Mouse (Mus musculus) induced T-regulatory cell, adult 2 months (primary cell): Measurements from ENCODE around the gene Aadac.

Experiments used
- DNase-seq: peaks from one replicate; pipeline ENCODE4 v3.0.0-alpha.2; 2012; ENCODE audit warnings: low read depth

Aadac gene

DNA sequence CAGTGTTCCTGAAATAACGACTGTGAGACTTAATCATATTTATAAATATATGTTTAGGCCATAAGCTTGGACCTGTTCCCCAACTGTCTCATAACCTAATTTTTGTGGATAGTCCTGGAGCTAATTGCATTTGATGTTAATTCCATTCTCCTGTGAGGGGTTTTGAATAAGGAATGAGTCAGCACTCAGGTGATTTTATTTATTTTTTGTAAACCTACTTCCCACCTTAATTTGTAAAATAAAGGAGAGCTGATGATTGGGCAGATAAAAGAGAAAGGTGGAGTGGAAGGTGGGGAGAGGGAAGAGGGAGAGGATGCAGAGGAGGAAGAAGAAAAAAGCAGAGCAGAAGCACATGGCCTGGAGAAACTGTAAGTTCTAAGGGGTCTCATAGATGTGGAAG lies at the start of gene Aadac:
Gene Aadac (plus strand): TSS at position 301 of the 400 bp plus-strand sequence.
- no peak for DNase-seq

DNA sequence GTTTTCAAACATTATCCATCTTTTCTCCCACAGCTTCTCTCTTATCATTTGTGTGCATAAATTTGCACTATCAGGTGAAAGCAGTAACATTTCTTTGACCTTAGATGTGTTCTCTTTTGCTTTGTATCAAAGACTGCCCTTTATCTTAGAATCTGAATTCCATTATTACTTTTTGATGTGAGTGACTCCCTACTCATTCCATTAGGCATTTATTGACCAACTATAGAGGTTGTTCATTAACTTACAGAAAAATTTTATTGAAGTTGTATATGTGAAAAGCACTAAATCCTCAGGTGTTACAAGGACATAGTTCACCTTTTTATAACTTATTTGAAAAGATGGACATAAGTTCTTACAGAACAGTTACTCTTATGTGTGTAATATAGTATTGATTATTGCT lies 21.9 kb upstream of the Aadac start:
- no peak for DNase-seq

GRCm38 (mm10) chr3:60006443-60006842 lies 19.1 kb upstream of the Aadac start, which contains the start of gene Aadacl2:
Aadacl2 (plus strand) TSS chr3:60006743.
- no peak for DNase-seq

DNA sequence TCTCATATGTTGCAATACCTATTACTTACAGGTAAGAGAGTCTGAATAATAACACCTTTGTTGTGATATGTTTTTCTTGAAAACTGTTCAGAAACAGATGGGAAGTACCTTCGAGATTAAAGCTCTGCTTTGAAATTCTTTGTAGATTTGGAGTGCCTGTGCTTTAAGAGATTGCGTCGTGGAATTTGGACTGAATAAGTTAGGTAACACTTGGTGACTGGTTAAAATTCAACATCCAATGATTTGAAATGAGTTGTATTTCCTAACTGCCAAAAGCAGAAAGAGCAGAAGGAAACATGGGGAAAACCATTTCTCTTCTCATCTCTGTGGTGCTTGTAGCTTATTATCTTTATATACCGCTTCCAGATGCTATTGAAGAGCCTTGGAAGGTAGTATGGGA lies 6.0 kb downstream of the Aadac start:
- DNase-seq: no peak

GRCm38 (mm10) chr3:60046221-60046913 lies 20.9 kb downstream of the Aadac start:
- no peak for DNase-seq

DNA sequence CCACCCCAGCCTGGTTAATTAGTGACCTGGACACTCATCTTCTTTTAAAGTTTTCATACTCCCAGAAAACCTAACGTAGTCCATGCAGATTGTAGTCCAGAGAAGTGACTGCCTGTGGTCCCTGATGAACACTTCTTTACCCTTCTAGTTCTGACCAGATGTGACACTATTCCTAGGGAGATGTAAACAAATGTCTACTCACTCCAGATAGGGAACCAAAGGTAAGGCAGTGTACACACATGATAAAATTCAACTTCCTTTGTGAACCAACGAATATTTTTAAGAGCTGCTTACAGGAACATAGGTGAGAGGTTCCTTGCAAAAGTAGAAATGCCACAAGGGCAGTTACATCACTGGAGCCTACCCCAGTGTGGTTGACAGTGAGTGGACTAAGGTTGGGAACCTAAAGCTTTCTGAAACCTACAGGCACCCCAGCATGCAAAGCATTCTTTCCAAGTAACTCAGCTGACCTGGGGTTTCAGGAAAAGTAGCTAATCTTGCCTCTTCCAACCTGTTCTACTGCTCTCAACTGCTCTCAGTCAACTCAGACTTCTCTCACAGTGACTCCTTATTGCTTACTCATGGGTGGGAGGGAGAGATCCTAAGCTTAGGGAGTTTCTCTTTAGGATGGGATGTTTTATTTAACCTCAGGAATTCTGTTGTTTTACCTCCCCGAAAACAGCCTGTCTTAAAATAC lies 27.9 kb downstream of the Aadac start:
- no peak for DNase-seq

DNA sequence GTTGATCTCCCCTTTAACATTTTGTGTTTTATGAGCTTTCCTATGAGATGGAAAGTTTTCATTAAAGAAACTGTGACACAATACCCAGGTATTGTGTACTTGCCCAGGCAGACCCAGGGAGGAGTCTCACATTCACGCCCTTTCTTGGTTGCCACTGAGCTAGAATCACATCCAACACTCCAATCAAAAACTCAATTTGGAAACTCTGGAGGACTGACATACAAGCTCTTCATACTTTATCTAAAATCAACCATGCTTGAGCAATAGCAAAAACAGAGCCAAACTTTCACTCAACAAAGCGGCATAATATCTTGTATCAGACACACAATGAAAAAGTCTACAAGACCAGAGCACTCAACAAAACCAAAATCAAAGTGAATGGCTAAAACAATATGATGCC lies 28.4 kb downstream of the Aadac start:
- no peak for DNase-seq

GRCm38 (mm10) chr3:60056451-60056850 lies 30.9 kb downstream of the Aadac start:
- peak; percentile 38 for DNase-seq

DNA sequence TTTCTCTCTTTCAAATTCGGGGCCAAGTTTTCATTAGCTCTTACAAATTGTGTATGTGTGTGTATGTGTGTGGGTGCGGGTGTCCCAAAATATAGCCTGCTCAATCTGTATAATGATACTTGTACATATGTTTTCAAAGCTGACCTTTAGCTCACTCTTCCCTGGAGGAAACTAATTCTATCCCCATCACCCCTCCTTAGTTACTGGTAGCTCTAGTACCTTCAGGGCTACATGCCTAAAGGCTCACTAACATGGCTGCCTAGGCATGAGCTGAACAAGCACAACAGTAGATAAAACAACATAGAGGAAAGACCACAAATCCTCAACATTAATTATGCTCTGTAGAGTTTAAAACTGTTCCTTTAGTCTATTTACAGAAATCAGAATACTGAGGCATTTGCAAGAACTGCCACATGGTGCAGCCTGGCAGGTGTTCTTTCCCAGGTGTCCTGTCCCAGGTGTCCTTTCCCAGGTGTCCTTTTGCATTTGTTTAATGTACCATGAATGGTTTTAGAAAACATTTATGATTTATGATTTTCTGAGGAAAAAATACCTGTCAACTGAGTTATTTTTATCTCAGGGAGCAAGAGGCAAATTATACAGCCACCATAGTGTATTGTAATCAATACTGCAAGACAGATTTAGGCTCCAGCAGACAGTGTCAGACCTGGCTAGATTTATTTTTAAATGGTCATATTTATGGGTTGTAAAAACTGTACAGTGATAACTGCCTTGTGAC lies 31.7 kb downstream of the Aadac start:
- no peak for DNase-seq

- no peak for DNase-seq
These were observed 32.2 kb downstream of the Aadac start for GRCm38 (mm10) chr3:60057809-60058082.

GRCm38 (mm10) chr3:60078883-60079415 lies 53.4 kb downstream of the Aadac start:
- no peak for DNase-seq

GRCm38 (mm10) chr3:60080572-60080971 lies 55.1 kb downstream of the Aadac start:
- DNase-seq: no peak

DNA sequence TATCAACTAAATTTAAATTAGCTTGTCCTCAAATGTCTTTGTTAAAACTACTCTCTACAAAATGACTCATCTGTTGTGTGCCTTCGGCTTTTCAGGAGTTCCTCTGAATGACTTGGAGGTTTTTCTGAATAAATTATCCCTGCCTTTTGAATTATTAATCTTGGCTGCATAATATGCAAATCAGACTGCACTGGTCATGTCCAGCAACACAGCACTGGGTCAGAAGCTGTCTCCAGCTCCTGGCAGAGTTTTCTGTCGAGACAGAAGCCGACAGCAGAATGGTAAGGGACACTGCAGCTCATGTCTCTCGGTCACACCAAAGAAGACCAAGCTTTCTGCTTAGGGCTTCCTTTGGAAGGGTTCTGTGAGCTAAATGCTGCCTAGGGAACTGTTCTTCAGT lies 56.1 kb downstream of the Aadac start, which contains the start of gene Sucnr1:
Gene Sucnr1 (plus strand): TSS at position 222 of the 400 bp plus-strand sequence.
- DNase-seq: no peak

DNA sequence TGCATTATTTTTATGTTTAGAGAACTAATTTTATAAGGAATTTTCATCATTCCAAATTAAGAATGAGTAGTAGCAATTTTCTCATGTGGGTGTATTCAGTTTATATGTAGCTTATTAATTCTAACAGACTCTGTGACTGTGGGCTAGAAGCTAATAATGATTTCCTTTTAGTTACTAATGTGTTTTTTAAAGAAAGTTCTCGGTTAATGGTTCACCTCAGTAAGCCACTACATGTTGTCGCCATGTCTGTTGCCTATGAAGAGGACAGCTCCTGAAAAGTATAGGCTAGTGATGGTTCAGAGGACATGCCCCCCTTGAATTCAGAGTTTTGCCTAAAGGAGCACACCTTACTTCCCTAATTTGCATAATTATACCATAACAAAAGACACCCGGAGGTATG lies 57.2 kb downstream of the Aadac start:
- DNase-seq: no peak

- DNase-seq: no peak
These were observed 60.2 kb downstream of the Aadac start for GRCm38 (mm10) chr3:60085729-60086128.
